Mouse (Mus musculus): ENCODE data around the gene Akap7. TPM values are rescaled to one million over a fixed set of nuclear protein-coding genes. Genes with fewer than 3 reads are reported as not detected.

Gene Akap7
- total RNA-seq, 1 experiment from 2014 or later: 86.1 TPM

DNA sequence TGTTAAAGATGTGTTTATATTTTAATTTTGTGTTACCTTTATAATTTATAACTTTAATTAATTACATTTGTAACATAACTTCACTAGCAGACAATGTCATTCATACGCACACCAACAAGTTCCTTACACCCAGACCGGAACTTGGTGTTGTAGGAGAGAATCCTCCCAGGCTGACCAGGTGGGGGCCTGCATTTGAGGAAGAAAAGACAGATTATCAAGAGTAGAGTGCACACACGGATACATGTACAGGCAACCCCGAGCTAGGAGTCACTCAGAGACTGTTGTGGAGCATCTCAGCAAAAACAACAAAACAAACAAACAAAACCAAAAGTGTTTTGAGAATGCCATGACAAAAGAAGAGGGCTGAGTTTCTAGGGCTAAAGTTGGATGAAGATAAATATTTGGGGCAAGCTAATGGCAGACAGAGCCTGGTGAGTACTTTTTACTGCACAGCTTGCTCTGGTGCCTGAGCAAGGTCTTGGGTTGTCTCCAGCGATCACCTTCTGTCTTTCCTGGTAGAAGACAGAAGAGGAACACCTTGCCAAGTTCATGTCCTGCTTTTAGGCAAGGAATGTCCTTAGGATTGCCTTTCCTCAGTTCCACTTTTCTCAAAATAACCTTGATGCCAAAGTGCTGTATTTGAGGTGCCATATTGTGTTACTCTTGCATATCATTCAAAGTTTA, 186.7 kb downstream of the Akap7 start:
- ATAC-seq (replicated peaks in 1 of 2; ENCODE audit: insufficient read depth in 1 of 2, low FRiP score in 2 of 2, low TSS enrichment in 1 of 2, low read depth in 1 of 2, poor library complexity in 2 of 2, severe bottlenecking in 2 of 2): no peak

Other genes with a start within 250 kb of the Akap7 start
- gene Epb41l2, start 51.9 kb upstream of the Akap7 start, total RNA-seq (2017): 52.8 and 58.3 TPM in 2 replicates
- not detected in 2 replicates for gene Smlr1, start 228.4 kb upstream of the Akap7 start, total RNA-seq (2017)